Mouse (Mus musculus): ENCODE data around the gene Fam102a. TPM values are rescaled to one million over a fixed set of nuclear protein-coding genes. Genes with fewer than 3 reads are reported as not detected.
A peak's percentile ranks its signal among the peaks of the same experiment; 100 is the strongest.

Gene Fam102a
- total and polyA plus RNA-seq, 2 experiments from 2014 or later: 7.2 to 17.6 TPM

- Histone ChIP-seq H3K4me1 (ENCODE audit: insufficient read depth) (peaks cover 7% of the 10 kb centered on the region), H3K27me3 (ENCODE audit: insufficient read depth, low read length) (no peaks in the 10 kb centered on the region), H3K4me3 (ENCODE audit: low read depth, low read length) (no peak overlapping the region), H3K4me2 (ENCODE audit: low read depth) (no peak overlapping the region), H3K9ac (no peak overlapping the region), H3K27ac (ENCODE audit: low read depth, low read length) (no peak overlapping the region), H3K36me3 (ENCODE audit: insufficient read depth) (peaks cover 42% of the 10 kb centered on the region), H3K9me3 (ENCODE audit: low read length) (no peaks in the 10 kb centered on the region)
- 86% methylated on average over 3 of the region's 3 CpGs for WGBS
- no peak for TF ChIP-seq CTCF (IDR thresholded peaks at IDR 0.05; ENCODE audit: low read depth)
- ATAC-seq: no peak
- no peak for DNase-seq
Observed at GRCm38 (mm10) chr2:32568941-32569340, 33.8 kb downstream of the Fam102a start.

- DNase-seq (peak; percentile 95), ATAC-seq (peak; percentile 87)
- Histone ChIP-seq H3K4me1 (ENCODE audit: insufficient read depth) (peaks cover 7% of the 10 kb centered on the region), H3K4me3 (ENCODE audit: low read depth, low read length) (peak within 1 kb of the TSS; percentile 77), H3K9me3 (ENCODE audit: low read length) (no peaks in the 10 kb centered on the region), H3K9ac (peak within 1 kb of the TSS; percentile 77), H3K4me2 (ENCODE audit: low read depth) (peak within 1 kb of the TSS; percentile 88), H3K27me3 (ENCODE audit: insufficient read depth, low read length) (no peaks in the 10 kb centered on the region), H3K27ac (ENCODE audit: low read depth, low read length) (peak within 1 kb of the TSS; percentile 78), H3K36me3 (ENCODE audit: insufficient read depth) (peaks cover 29% of the 10 kb centered on the region)
- 2% methylated on average over 36 of the region's 36 CpGs for WGBS
- no peak for TF ChIP-seq CTCF (IDR thresholded peaks at IDR 0.05; ENCODE audit: low read depth)
Observed at GRCm38 (mm10) chr2:32570698-32571494, 35.8 kb downstream of the Fam102a start, which contains the start of gene Dpm2. Gene Dpm2 (plus strand): TSS chr2:32570858.

GRCm38 (mm10) chr2:32572196-32572595, 37.1 kb downstream of the Fam102a start:
- H3K36me3 ChIP-seq (ENCODE audit: insufficient read depth): peaks cover 20% of the 10 kb centered on the region
- H3K4me3 ChIP-seq (ENCODE audit: low read depth, low read length): no peak overlapping the region
- no peak for TF ChIP-seq CTCF (IDR thresholded peaks at IDR 0.05; ENCODE audit: low read depth)
- WGBS: 95% methylated on average over 11 of the region's 11 CpGs
- H3K4me2 ChIP-seq (ENCODE audit: low read depth): no peak overlapping the region
- no peak overlapping the region for H3K27ac ChIP-seq (ENCODE audit: low read depth, low read length)
- H3K9me3 ChIP-seq (ENCODE audit: low read length): no peaks in the 10 kb centered on the region
- peaks cover 7% of the 10 kb centered on the region for H3K4me1 ChIP-seq (ENCODE audit: insufficient read depth)
- no peaks in the 10 kb centered on the region for H3K27me3 ChIP-seq (ENCODE audit: insufficient read depth, low read length)
- ATAC-seq (no peak), DNase-seq (no peak)
- no peak overlapping the region for H3K9ac ChIP-seq

GRCm38 (mm10) chr2:32574497-32574896, 39.4 kb downstream of the Fam102a start, which contains the start of gene Pip5kl1:
Gene Pip5kl1 (plus strand): TSS chr2:32574797.
- Histone ChIP-seq H3K27me3 (ENCODE audit: insufficient read depth, low read length) (peaks cover 2% of the 10 kb centered on the region; the same call in 1 of the 2 replicates), H3K4me2 (ENCODE audit: low read depth) (peak within 1 kb of the TSS; percentile 99), H3K4me3 (ENCODE audit: low read depth, low read length) (peak within 1 kb of the TSS; percentile 56), H3K9ac (peak within 1 kb of the TSS; percentile 67), H3K27ac (ENCODE audit: low read depth, low read length) (peak within 1 kb of the TSS; percentile 40; the same call in 1 of the 2 replicates), H3K9me3 (ENCODE audit: low read length) (no peaks in the 10 kb centered on the region), H3K36me3 (ENCODE audit: insufficient read depth) (peaks cover 8% of the 10 kb centered on the region; the same call in 1 of the 2 replicates), H3K4me1 (ENCODE audit: insufficient read depth) (peaks cover 7% of the 10 kb centered on the region)
- DNase-seq (no peak), ATAC-seq (no peak)
- WGBS: 81% methylated on average over 6 of the region's 6 CpGs
- TF ChIP-seq CTCF (IDR thresholded peaks at IDR 0.05; ENCODE audit: low read depth): no peak

- peak; percentile 83 for DNase-seq
- TF ChIP-seq CTCF (IDR thresholded peaks at IDR 0.05; ENCODE audit: low read depth): peak; percentile 81
- Histone ChIP-seq H3K4me2 (ENCODE audit: low read depth) (peak overlapping the region; percentile 99), H3K4me3 (ENCODE audit: low read depth, low read length) (peak overlapping the region; percentile 56), H3K36me3 (ENCODE audit: insufficient read depth) (peaks cover 8% of the 10 kb centered on the region; the same call in 1 of the 2 replicates), H3K27me3 (ENCODE audit: insufficient read depth, low read length) (peaks cover 3% of the 10 kb centered on the region; the same call in 1 of the 2 replicates), H3K27ac (ENCODE audit: low read depth, low read length) (peak overlapping the region; percentile 40; the same call in 1 of the 2 replicates), H3K9me3 (ENCODE audit: low read length) (no peaks in the 10 kb centered on the region), H3K9ac (peak overlapping the region; percentile 67), H3K4me1 (ENCODE audit: insufficient read depth) (peaks cover 7% of the 10 kb centered on the region)
- peak; percentile 57 for ATAC-seq
- WGBS: 1% methylated on average over 26 of the region's 26 CpGs
Observed at GRCm38 (mm10) chr2:32574901-32575585, 39.9 kb downstream of the Fam102a start.

GRCm38 (mm10) chr2:32575586-32576160, 40.5 kb downstream of the Fam102a start, which contains the start of gene 9430097D07Rik:
Gene 9430097D07Rik (minus strand): TSS chr2:32575684.
- Histone ChIP-seq H3K9me3 (ENCODE audit: low read length) (no peaks in the 10 kb centered on the region), H3K4me1 (ENCODE audit: insufficient read depth) (peaks cover 7% of the 10 kb centered on the region), H3K27me3 (ENCODE audit: insufficient read depth, low read length) (peaks cover 3% of the 10 kb centered on the region; the same call in 1 of the 2 replicates), H3K4me3 (ENCODE audit: low read depth, low read length) (peak within 1 kb of the TSS; percentile 56), H3K36me3 (ENCODE audit: insufficient read depth) (peaks cover 8% of the 10 kb centered on the region; the same call in 1 of the 2 replicates), H3K4me2 (ENCODE audit: low read depth) (peak within 1 kb of the TSS; percentile 99), H3K27ac (ENCODE audit: low read depth, low read length) (peak within 1 kb of the TSS; percentile 40; the same call in 1 of the 2 replicates), H3K9ac (peak within 1 kb of the TSS; percentile 67)
- DNase-seq (peak; percentile 87), ATAC-seq (peak; percentile 88)
- no peak for TF ChIP-seq CTCF (IDR thresholded peaks at IDR 0.05; ENCODE audit: low read depth)
- 5% methylated on average over 28 of the region's 28 CpGs for WGBS
